Mouse (Mus musculus) urinary bladder, postnatal 25 days (tissue): ENCODE data around the gene Cmc4.

ENCODE experiments used
- DNase-seq: peaks from one replicate; pipeline ENCODE4 v3.0.0; 2022; ENCODE audit warnings: low spot score

Gene Cmc4

DNA sequence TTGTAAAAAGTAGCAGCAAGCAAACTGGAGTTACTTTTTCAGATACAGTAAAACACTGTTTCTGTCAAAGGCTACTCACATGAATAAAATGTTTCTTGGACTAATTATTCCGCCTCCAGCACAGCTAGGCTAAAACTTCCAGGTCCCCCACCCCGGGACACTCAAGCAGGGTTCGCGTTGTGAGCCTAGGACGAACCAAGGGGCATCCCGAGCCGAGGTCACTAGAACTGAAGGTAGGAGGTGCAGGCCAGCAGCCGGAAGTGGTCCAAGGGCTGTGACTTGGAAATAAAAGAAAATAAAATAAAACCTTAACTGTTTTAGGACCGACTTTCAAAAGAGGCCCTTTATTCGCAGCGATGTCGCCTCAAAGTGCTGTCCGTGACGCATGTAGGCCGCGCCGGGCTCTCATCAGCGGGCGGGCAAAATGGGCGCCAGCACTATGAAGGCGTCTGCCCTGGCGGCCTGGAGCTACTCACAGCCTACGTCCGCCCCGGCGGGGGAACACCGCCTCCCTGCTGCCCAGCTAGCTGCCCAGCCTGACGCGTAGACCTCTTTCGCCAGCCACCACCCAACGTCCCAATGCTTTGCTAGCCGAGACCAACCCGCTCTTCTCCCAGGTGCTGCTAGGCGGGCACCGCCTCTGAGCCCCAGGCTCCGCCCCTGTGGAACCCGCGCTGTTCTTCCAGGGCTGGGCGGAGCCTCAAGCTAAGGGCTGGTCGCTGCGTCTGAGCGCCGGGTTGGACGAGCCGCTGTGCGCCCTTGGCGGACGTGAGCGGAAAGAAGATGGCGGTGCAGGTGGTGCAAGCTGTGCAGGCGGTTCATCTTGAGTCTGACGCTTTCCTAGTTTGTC is at the start of gene Cmc4, which contains the start of the genes Mtcp1 and Brcc3:
TSS of gene Cmc4 (minus strand) at position 649 of the 850 bp plus-strand sequence.
TSS of gene Mtcp1 (minus strand) at position 653 of the 850 bp plus-strand sequence.
TSS of gene Brcc3 (plus strand) at position 693 of the 850 bp plus-strand sequence.
- DNase-seq = peak; percentile 72

GRCm38 (mm10) chrX:75454597-75454996 is 38.2 kb upstream of the Cmc4 start:
- no peak for DNase-seq

GRCm38 (mm10) chrX:75409711-75410110 is 6.7 kb downstream of the Cmc4 start:
- no peak for DNase-seq

DNA sequence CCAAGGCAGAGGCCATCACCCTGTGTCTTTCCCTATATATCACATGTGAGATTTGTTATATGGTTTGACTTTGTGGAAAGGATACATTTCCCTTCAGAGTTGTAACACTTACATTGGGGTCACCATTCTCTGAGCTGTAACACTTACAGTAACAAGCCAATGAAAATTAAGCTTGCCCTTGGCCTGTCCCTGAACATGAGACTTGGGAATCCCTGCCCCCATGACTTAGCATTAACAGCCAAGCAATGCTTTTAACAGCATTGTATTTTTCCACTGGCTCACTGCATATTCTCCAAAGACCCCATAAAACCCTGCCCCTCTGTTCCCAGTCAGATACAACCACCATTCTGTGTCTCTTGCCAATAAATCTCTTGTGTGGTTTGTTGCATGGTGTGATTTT is 13.0 kb downstream of the Cmc4 start:
- no peak for DNase-seq

- no peak for DNase-seq
Observed at GRCm38 (mm10) chrX:75402668-75403067, 13.7 kb downstream of the Cmc4 start.

DNA sequence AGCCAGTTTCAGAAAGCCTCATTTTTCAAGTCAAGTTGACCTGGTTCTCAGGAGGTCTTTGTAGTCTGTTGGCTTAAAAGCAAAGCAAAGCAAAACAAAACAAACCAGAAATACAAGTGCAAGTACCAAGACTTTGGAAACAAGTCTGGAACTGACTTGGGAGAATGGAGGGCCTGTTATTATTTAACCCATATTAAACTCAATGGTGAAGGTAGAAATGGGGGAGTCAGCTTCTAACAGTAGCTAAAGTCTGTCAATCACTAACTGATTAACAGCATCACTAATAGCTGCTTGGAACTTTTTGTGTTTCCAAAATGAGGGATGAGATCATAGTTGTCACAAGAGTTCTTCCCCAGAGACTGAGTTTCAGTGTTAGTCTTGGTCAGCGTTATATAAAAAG is 16.9 kb downstream of the Cmc4 start:
- no peak for DNase-seq

DNA sequence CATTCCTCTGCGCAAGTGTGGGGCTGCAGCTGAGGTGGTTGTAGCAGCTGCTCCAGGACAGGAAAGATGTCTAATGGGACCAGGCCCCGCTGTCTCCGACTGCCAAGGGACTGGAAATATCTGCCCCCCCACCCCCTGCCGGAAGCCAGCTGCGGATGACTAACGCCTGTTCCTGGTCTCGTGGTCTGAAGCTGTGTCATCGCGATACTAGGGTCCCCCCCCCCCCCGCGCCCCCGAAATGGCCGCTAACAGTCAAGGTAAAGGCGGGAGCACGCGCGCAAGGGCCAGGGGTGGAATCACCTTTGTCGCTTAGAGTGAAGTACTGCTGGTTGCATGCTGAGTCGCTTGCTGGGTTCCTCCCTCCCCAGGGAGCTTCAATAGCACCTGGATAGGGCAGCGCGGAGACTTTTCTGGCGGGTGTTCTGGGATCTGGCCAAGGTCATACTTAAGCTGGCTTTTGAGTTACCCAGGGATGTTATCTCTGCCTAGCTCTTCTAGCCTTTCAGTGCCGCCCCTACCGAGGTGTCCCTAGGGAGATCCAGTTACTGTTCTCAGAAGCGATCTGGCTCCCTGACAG is 34.1 kb downstream of the Cmc4 start, which contains the start of the genes Fundc2 and F8:
TSS of gene Fundc2 (plus strand) at position 205 of the 577 bp plus-strand sequence.
TSS of gene F8 (minus strand) at position 421 of the 577 bp plus-strand sequence.
- DNase-seq = peak; percentile 25

DNA sequence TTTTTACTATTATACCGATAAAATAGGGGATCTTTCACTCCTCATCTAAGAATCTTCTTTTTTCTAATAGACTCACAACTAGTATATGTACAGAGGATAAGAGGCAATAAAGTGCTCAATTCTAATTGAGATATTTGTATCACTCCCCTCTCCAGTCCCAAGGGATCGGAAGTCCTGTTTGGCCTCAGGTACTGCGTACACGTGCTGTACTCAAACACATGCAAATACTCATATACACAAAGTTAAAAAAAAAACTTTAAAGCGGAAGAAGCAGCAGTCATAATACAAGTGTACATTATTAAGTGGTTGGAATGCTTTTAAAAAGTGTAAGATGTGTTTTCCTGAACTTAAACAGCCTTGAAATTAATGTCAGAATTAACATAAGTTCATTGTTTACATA is 34.7 kb downstream of the Cmc4 start:
- no peak for DNase-seq

DNA sequence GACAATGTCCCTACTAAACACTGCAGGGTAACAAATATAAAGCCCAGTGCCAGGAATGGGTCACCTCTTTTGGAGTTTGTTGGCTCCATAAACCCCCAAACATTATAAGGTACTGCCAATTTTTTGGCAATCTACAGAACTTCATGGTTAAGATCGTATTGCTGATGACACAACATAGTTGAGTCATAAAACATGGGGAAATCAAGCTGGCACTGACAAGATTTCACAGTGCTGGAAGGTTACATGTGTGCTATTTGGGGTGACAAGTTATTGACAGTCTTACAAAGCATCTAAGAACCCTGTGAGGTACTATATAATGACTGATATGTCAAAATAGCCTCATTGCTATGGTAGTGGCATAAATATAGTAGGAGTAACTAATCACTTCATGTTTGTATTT is 35.2 kb downstream of the Cmc4 start:
- DNase-seq = no peak

DNA sequence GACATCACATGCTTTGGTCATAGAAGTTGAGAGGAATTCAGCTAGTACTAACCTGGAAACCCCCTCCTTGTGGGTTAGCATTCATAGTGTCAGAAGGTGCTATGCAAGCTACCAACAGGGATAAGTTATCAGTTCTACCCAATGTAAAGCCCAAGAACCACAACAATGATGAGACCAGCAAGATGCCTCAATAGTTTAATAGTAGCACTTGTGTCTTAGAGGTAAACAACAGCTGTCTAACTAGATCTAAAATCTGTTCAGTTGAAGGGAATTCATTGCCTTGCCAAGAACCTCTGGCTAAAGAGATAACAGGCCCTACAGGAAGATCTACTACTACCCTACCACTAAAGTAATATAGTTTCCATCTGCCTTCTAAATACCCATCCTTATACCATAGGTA is 39.6 kb downstream of the Cmc4 start:
- DNase-seq = no peak

- DNase-seq = no peak
Observed at GRCm38 (mm10) chrX:75372666-75373425, 43.5 kb downstream of the Cmc4 start.

DNA sequence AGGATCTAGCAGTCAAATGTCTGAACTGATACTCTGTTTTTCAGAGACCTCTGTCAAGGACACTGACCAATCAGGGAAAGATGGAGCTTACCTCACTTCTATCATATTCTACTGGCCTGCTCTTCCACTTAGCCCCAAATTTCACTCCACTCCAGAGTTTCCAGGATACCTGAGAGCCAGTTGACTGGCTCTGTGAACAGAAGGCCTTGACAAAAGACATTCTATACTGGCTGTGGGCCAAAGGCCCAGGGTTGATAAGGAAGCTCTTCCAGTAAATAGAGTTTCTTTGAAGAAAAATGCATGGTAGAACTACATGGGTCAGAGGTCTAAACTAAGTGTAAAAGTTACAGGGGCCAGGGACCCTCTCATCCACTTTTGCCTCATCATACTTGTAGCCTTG is 46.2 kb downstream of the Cmc4 start:
- no peak for DNase-seq
